Mouse (Mus musculus) C2C12 (cell line): ENCODE data around the gene Fsd1l.

Source experiments
- CEBPB ChIP-seq: IDR thresholded peaks from one replicate; pipeline ENCODE4 v1.6.1; 2011; ENCODE audit warnings: low read depth, mild to moderate bottlenecking, control low read depth, moderate library complexity
- CTCF ChIP-seq: IDR thresholded peaks from one replicate; pipeline ENCODE4 v1.5.1; 2011; ENCODE audit not compliant: control insufficient read depth, insufficient read depth, insufficient read length
- MYOD1 ChIP-seq: IDR thresholded peaks from one replicate; pipeline ENCODE4 v1.6.1; 2011; ENCODE audit warnings: low read depth; ENCODE audit not compliant: control insufficient read depth, insufficient read length

GRCm38 (mm10) chr4:53621084-53621483 lies 10.2 kb upstream of the Fsd1l start:
- TF ChIP-seq CTCF, result no peak
- TF ChIP-seq CEBPB, result no peak
- TF ChIP-seq MYOD1, result no peak
